Mouse (Mus musculus) spleen, adult 2 months (tissue): ENCODE data around the gene Nt5c.

ENCODE experiments used
- CTCF ChIP-seq: fragments of 200-500 bp; IDR thresholded peaks from 2 replicates; pipeline ENCODE4 v1.5.1; 2011; ENCODE audit warnings: mild to moderate bottlenecking, inconsistent platforms; ENCODE audit not compliant: insufficient read depth, insufficient read length, insufficient replicate concordance; ENCODE audit errors: extremely low read depth
- POLR2A ChIP-seq: fragments of 200-500 bp; IDR thresholded peaks from 2 replicates; pipeline ENCODE4 v1.6.1; 2011; ENCODE audit warnings: low read depth, low read length, inconsistent platforms

GRCm38 (mm10) chr11:115512004-115512403 lies 20.3 kb upstream of the Nt5c start:
- TF ChIP-seq CTCF (no peak), POLR2A (no peak)
